Mouse (Mus musculus): ENCODE results near the gene Samd1. TPM values are rescaled to one million over a fixed set of nuclear protein-coding genes. Genes with fewer than 3 reads are reported as not detected.

Samd1 gene
- polyA plus RNA-seq, 1 experiment from 2014 or later = 14.4 TPM

GRCm38 (mm10) chr8:84027449-84027848, 30.0 kb downstream of the Samd1 start:
- Histone ChIP-seq H3K9ac (ENCODE audit: low read length) (no peak overlapping the region), H3K27ac (ENCODE audit: low read depth, low read length) (no peak overlapping the region), H3K9me3 (replicated peaks; ENCODE audit: control insufficient read depth, low read length) (no peaks in the 10 kb centered on the region), H3K4me3 (ENCODE audit: low read depth, low read length) (no peak overlapping the region), H3K36me3 (ENCODE audit: control insufficient read depth, insufficient read depth, low read length) (no peaks in the 10 kb centered on the region), H3K4me1 (ENCODE audit: control insufficient read depth, insufficient read depth, low read length) (no peaks in the 10 kb centered on the region), H3K27me3 (replicated peaks; ENCODE audit: control insufficient read depth, insufficient read depth, low read length) (peaks cover 25% of the 10 kb centered on the region), H3K4me2 (ENCODE audit: low read length) (no peak overlapping the region)
- 12% methylated on average over 10 of the region's 10 CpGs for WGBS
- no peak for DNase-seq (ENCODE audit: low spot score)
- ATAC-seq = no peak

DNA sequence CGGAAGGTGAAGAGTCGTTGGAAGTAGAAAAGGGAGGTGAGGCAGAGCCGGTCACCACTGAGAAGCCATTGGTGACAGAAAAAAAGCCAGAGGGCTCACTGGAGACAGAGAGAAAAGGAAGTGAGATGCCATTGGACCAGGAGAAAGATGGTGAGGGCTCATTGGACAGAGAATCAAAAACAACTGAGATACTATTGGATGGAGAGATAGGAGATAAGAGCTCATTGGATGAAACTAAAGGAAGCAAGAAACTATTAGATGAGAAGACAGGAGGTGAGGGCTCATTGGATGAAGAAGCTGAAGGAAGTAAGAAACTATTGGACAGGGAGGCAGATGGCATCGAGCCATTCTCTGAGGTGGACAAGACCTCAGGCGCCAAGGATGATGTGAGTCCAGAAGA, 31.8 kb downstream of the Samd1 start:
- ATAC-seq (no peak), DNase-seq (ENCODE audit: low spot score) (no peak)
- Histone ChIP-seq H3K9me3 (replicated peaks; ENCODE audit: control insufficient read depth, low read length) (no peaks in the 10 kb centered on the region), H3K4me2 (ENCODE audit: low read length) (no peak overlapping the region), H3K36me3 (ENCODE audit: control insufficient read depth, insufficient read depth, low read length) (no peaks in the 10 kb centered on the region), H3K27ac (ENCODE audit: low read depth, low read length) (no peak overlapping the region), H3K27me3 (replicated peaks; ENCODE audit: control insufficient read depth, insufficient read depth, low read length) (peaks cover 25% of the 10 kb centered on the region), H3K4me1 (ENCODE audit: control insufficient read depth, insufficient read depth, low read length) (no peaks in the 10 kb centered on the region), H3K9ac (ENCODE audit: low read length) (no peak overlapping the region), H3K4me3 (ENCODE audit: low read depth, low read length) (no peak overlapping the region)
- 88% methylated on average over 5 of the region's 5 CpGs for WGBS

DNA sequence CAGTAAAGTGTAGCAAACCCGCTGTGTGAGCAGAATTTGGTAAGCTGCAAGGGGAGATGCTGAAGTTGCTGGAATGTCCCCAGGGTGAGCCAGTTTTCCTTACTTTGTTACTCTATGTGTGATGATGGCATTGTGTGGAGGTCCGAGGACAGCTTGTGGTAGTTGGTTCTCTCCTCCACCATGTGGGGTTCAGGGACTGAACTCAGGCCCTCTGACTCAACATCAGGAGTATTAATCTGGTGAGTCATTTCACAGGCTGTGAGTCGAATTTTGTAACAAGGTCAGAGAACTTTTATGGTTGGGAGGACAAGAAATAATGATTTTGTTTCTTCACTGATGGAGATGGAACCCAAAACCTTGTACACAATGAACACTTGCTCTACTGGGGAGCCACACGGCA, 35.3 kb downstream of the Samd1 start:
- Histone ChIP-seq H3K9ac (ENCODE audit: low read length) (no peak overlapping the region), H3K4me2 (ENCODE audit: low read length) (no peak overlapping the region), H3K4me3 (ENCODE audit: low read depth, low read length) (no peak overlapping the region), H3K27me3 (replicated peaks; ENCODE audit: control insufficient read depth, insufficient read depth, low read length) (peaks cover 6% of the 10 kb centered on the region; the same call in 1 of the 2 replicates), H3K36me3 (ENCODE audit: control insufficient read depth, insufficient read depth, low read length) (no peaks in the 10 kb centered on the region), H3K27ac (ENCODE audit: low read depth, low read length) (no peak overlapping the region), H3K4me1 (ENCODE audit: control insufficient read depth, insufficient read depth, low read length) (no peaks in the 10 kb centered on the region), H3K9me3 (replicated peaks; ENCODE audit: control insufficient read depth, low read length) (no peaks in the 10 kb centered on the region)
- ATAC-seq (no peak), DNase-seq (ENCODE audit: low spot score) (no peak)
- 73% methylated on average over 4 of the region's 4 CpGs for WGBS

GRCm38 (mm10) chr8:84038015-84038414, 40.5 kb downstream of the Samd1 start:
- Histone ChIP-seq H3K36me3 (ENCODE audit: control insufficient read depth, insufficient read depth, low read length) (no peaks in the 10 kb centered on the region), H3K27ac (ENCODE audit: low read depth, low read length) (no peak overlapping the region), H3K27me3 (replicated peaks; ENCODE audit: control insufficient read depth, insufficient read depth, low read length) (peaks cover 22% of the 10 kb centered on the region), H3K4me3 (ENCODE audit: low read depth, low read length) (no peak overlapping the region), H3K4me1 (ENCODE audit: control insufficient read depth, insufficient read depth, low read length) (peaks cover 5% of the 10 kb centered on the region; the same call in 1 of the 2 replicates), H3K9ac (ENCODE audit: low read length) (no peak overlapping the region), H3K4me2 (ENCODE audit: low read length) (no peak overlapping the region), H3K9me3 (replicated peaks; ENCODE audit: control insufficient read depth, low read length) (no peaks in the 10 kb centered on the region)
- ATAC-seq (no peak), DNase-seq (ENCODE audit: low spot score) (no peak)
- 85% methylated on average over 5 of the region's 5 CpGs for WGBS

GRCm38 (mm10) chr8:84039050-84039449, 41.6 kb downstream of the Samd1 start:
- Histone ChIP-seq H3K27me3 (replicated peaks; ENCODE audit: control insufficient read depth, insufficient read depth, low read length) (peaks cover 32% of the 10 kb centered on the region), H3K4me3 (ENCODE audit: low read depth, low read length) (no peak overlapping the region), H3K27ac (ENCODE audit: low read depth, low read length) (no peak overlapping the region), H3K4me2 (ENCODE audit: low read length) (no peak overlapping the region), H3K9ac (ENCODE audit: low read length) (no peak overlapping the region), H3K4me1 (ENCODE audit: control insufficient read depth, insufficient read depth, low read length) (peaks cover 5% of the 10 kb centered on the region; the same call in 1 of the 2 replicates), H3K9me3 (replicated peaks; ENCODE audit: control insufficient read depth, low read length) (no peaks in the 10 kb centered on the region), H3K36me3 (ENCODE audit: control insufficient read depth, insufficient read depth, low read length) (no peaks in the 10 kb centered on the region)
- no peak for ATAC-seq
- 4% methylated on average over 5 of the region's 5 CpGs for WGBS
- DNase-seq (ENCODE audit: low spot score) = peak; percentile 86

- Histone ChIP-seq H3K27me3 (replicated peaks; ENCODE audit: control insufficient read depth, insufficient read depth, low read length) (peaks cover 45% of the 10 kb centered on the region), H3K4me1 (ENCODE audit: control insufficient read depth, insufficient read depth, low read length) (peaks cover 5% of the 10 kb centered on the region; the same call in 1 of the 2 replicates), H3K9me3 (replicated peaks; ENCODE audit: control insufficient read depth, low read length) (no peaks in the 10 kb centered on the region), H3K9ac (ENCODE audit: low read length) (peak within 1 kb of the TSS; percentile 46; the same call in 1 of the 2 replicates), H3K36me3 (ENCODE audit: control insufficient read depth, insufficient read depth, low read length) (no peaks in the 10 kb centered on the region), H3K4me2 (ENCODE audit: low read length) (peak within 1 kb of the TSS; percentile 56), H3K4me3 (ENCODE audit: low read depth, low read length) (peak within 1 kb of the TSS; percentile 21), H3K27ac (ENCODE audit: low read depth, low read length) (no peak within 1 kb of the TSS)
- WGBS = 4% methylated on average over 40 of the region's 40 CpGs
- peak; percentile 61 for DNase-seq (ENCODE audit: low spot score)
- peak; percentile 61; the same call in 1 of the 2 replicates for ATAC-seq
Observed at GRCm38 (mm10) chr8:84042066-84042947, 44.8 kb downstream of the Samd1 start, which contains the start of gene Il27ra. Il27ra (minus strand) TSS chr8:84042589.

GRCm38 (mm10) chr8:84042948-84043342, 45.5 kb downstream of the Samd1 start:
- no peak for ATAC-seq
- Histone ChIP-seq H3K27me3 (replicated peaks; ENCODE audit: control insufficient read depth, insufficient read depth, low read length) (peaks cover 45% of the 10 kb centered on the region), H3K4me1 (ENCODE audit: control insufficient read depth, insufficient read depth, low read length) (peaks cover 5% of the 10 kb centered on the region; the same call in 1 of the 2 replicates), H3K4me3 (ENCODE audit: low read depth, low read length) (no peak overlapping the region), H3K9ac (ENCODE audit: low read length) (no peak overlapping the region), H3K27ac (ENCODE audit: low read depth, low read length) (no peak overlapping the region), H3K9me3 (replicated peaks; ENCODE audit: control insufficient read depth, low read length) (no peaks in the 10 kb centered on the region), H3K36me3 (ENCODE audit: control insufficient read depth, insufficient read depth, low read length) (no peaks in the 10 kb centered on the region), H3K4me2 (ENCODE audit: low read length) (no peak overlapping the region)
- no peak for DNase-seq (ENCODE audit: low spot score)
- WGBS = 42% methylated on average over 12 of the region's 12 CpGs

GRCm38 (mm10) chr8:84044103-84044502, 46.6 kb downstream of the Samd1 start:
- DNase-seq (ENCODE audit: low spot score) (no peak), ATAC-seq (no peak)
- Histone ChIP-seq H3K9ac (ENCODE audit: low read length) (no peak overlapping the region), H3K9me3 (replicated peaks; ENCODE audit: control insufficient read depth, low read length) (no peaks in the 10 kb centered on the region), H3K4me3 (ENCODE audit: low read depth, low read length) (no peak overlapping the region), H3K4me2 (ENCODE audit: low read length) (no peak overlapping the region), H3K27me3 (replicated peaks; ENCODE audit: control insufficient read depth, insufficient read depth, low read length) (peaks cover 45% of the 10 kb centered on the region), H3K36me3 (ENCODE audit: control insufficient read depth, insufficient read depth, low read length) (no peaks in the 10 kb centered on the region), H3K27ac (ENCODE audit: low read depth, low read length) (no peak overlapping the region), H3K4me1 (ENCODE audit: control insufficient read depth, insufficient read depth, low read length) (peaks cover 5% of the 10 kb centered on the region; the same call in 1 of the 2 replicates)
- WGBS = 2% methylated on average over 7 of the region's 7 CpGs

GRCm38 (mm10) chr8:84044900-84045299, 47.4 kb downstream of the Samd1 start, which contains the start of gene Rln3:
Rln3 (minus strand) TSS chr8:84045000.
- peaks cover 45% of the 10 kb centered on the region for H3K27me3 ChIP-seq (replicated peaks; ENCODE audit: control insufficient read depth, insufficient read depth, low read length)
- ATAC-seq (no peak), DNase-seq (ENCODE audit: low spot score) (no peak)
- 17% methylated on average over 9 of the region's 9 CpGs for WGBS
- H3K9ac ChIP-seq (ENCODE audit: low read length) = no peak within 1 kb of the TSS
- H3K4me1 ChIP-seq (ENCODE audit: control insufficient read depth, insufficient read depth, low read length) = peaks cover 5% of the 10 kb centered on the region; the same call in 1 of the 2 replicates
- no peak within 1 kb of the TSS for H3K27ac ChIP-seq (ENCODE audit: low read depth, low read length)
- H3K4me3 ChIP-seq (ENCODE audit: low read depth, low read length) = no peak within 1 kb of the TSS
- no peaks in the 10 kb centered on the region for H3K36me3 ChIP-seq (ENCODE audit: control insufficient read depth, insufficient read depth, low read length)
- no peaks in the 10 kb centered on the region for H3K9me3 ChIP-seq (replicated peaks; ENCODE audit: control insufficient read depth, low read length)
- H3K4me2 ChIP-seq (ENCODE audit: low read length) = no peak within 1 kb of the TSS

All from forebrain, embryonic 14.5 days (tissue).